Mouse (Mus musculus): ENCODE measurements around the gene Esp34.

DNA sequence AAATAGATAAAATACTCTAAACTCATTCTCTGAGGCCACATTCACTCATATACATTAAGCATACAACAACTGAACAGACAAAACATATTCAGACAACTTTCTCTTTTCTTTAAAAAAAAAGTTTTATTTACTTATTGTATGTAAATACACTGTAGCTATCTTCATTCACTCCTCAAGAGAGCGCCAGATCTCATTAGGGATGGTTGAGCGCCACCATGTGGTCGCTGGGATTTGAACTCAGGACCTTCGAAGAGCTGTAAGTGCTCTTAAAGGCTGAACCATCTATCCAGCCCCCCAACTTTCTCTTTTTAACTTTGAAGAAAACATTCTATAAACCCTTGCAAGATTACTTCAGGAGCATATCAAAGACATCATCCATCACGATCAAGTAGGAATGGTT lies 8.5 kb downstream of the Esp34 start:
- TF ChIP-seq GATA2 (IDR thresholded peaks at IDR 0.05; ENCODE audit: borderline replicate concordance, low read depth, low read length), result no peak
- no peak for TF ChIP-seq CTCF (IDR thresholded peaks at IDR 0.05; ENCODE audit: low read depth, low read length)
